Mouse (Mus musculus) erythroblast, adult 5-6 weeks (primary cell): Measurements from ENCODE around the gene Cept1. TPM values are rescaled to one million over a fixed set of nuclear protein-coding genes. Genes with fewer than 3 reads are reported as not detected.

Source experiments
- total RNA-seq, 2 experiments: library from RNA; stranded (forward) in 1 of 2; stranded (reverse) in 1 of 2; fragments of 150-400 nt in 1 of 2; fragments of 200-764, 138-1000 nt in 1 of 2; gene quantifications; 2 replicates each; pipeline versions ENCODE4 v1.2.3 to v1.2.4; 2015 to 2017; ENCODE audit warnings: low replicate concordance in 2 of 2

Cept1 gene
- total RNA-seq, 2 experiments from 2014 or later = 16.4 to 33.8 TPM

Other genes with a start within 250 kb of the Cept1 start
- gene Chil6, start 141.6 kb downstream of the Cept1 start, total RNA-seq (2015; ENCODE audit: low replicate concordance) = not detected in 2 replicates
- not detected in 2 replicates for gene Chil6, start 141.6 kb downstream of the Cept1 start, total RNA-seq (2017; ENCODE audit: low replicate concordance)
- gene Dennd2d, start 65.4 kb downstream of the Cept1 start, total RNA-seq (2015; ENCODE audit: low replicate concordance) = 4.4 and 5.0 TPM in 2 replicates
- 6.4 and 10.3 TPM in 2 replicates for gene Dennd2d, start 65.4 kb downstream of the Cept1 start, total RNA-seq (2017; ENCODE audit: low replicate concordance)
- 17.7 and 25.1 TPM in 2 replicates for gene Dram2, start within 50 bp of the Cept1 start, total RNA-seq (2015; ENCODE audit: low replicate concordance)
- gene Dram2, start within 50 bp of the Cept1 start, total RNA-seq (2017; ENCODE audit: low replicate concordance) = 11.4 and 16.5 TPM in 2 replicates
- gene Lrif1, start 137.2 kb upstream of the Cept1 start, total RNA-seq (2015; ENCODE audit: low replicate concordance) = 12.3 and 17.8 TPM in 2 replicates
- gene Lrif1, start 137.2 kb upstream of the Cept1 start, total RNA-seq (2017; ENCODE audit: low replicate concordance) = 12.3 and 19.3 TPM in 2 replicates
- gene Cd53, start 242.3 kb upstream of the Cept1 start, total RNA-seq (2015; ENCODE audit: low replicate concordance) = 92.4 and 144 TPM in 2 replicates
- gene Cd53, start 242.3 kb upstream of the Cept1 start, total RNA-seq (2017; ENCODE audit: low replicate concordance) = 63.4 and 78.7 TPM in 2 replicates